Mouse (Mus musculus) frontal cortex, postnatal 14 days (tissue): ENCODE data around the gene Syngr3.

Experiments used
- DNase-seq, 2 experiments: peaks; one replicate each; pipeline ENCODE4 v3.0.0; 2022; ENCODE audit warnings: low spot score in 2 of 2

The Syngr3 gene

DNA sequence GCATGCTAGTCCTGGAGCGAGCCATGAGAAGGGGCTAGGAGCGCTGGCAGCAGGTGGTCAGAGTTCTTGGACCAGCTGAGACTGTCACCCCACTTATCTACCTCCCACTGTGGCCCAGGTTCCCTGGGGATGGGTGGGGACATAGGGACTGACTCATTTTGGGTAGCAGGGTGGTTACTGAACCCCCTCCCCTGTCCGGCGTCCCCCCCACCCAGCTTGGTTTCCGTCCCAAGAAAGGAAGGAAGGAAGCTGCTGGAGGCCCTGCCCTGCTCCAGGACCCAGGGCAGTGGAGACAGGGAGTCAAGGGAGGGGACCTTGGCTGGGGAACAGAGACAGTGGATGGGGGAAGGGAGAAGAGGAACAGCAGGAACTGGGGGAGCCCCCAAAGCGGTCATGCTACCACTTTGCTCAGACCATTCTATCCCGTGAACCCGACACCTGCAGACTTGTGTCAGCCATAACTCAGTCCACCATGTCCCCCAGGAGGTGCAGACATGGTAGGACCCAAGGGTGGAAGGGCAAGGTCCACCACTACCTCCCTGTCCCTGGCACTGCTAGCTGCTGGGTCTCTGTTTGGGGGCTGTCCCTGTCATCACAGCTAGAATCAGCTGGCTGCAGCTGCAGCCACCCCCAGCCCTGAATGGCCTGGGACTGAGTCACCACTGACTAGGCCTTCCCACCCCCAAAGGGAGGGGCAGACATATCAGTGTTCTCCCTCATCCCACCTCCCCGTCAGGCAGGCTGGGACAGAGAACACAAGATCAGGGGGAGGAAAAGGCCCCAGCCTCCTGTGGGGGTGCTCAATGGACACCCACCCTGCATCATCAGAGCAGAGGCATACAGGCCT lies 44.7 kb downstream of the Syngr3 start:
- DNase-seq = no peak

DNA sequence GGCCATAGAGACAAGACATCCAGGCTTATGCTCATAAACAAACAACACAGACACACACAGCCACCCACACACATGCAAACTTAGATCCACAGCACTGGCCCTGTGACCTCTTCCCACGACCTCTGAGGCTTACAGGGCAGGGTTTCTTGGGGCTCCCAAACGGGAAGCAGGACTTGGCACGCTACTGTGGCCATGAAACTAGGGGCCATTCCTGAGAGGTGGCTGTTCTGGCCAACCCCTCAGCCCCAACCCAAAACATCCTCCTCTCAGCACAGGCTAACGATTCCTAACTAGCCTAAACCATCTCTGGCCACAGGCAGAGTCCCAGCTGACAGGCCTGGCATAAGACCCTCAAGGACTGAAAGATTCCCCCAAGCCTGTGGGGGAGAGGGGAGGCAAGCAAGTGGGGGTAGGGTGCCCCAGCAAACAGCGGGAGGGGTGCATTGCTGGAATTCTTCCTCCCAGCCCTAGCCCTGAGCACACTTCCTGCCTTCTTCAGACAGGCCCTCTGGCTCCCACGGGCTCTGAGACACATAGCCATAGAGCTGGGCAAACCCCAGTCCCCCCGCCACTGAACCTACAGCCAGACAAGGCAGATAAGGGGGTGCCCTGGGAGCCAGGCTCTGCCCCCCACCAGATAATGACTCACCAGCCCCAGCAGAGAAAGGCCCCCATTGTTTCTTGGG lies 45.6 kb downstream of the Syngr3 start:
- no peak for DNase-seq

DNA sequence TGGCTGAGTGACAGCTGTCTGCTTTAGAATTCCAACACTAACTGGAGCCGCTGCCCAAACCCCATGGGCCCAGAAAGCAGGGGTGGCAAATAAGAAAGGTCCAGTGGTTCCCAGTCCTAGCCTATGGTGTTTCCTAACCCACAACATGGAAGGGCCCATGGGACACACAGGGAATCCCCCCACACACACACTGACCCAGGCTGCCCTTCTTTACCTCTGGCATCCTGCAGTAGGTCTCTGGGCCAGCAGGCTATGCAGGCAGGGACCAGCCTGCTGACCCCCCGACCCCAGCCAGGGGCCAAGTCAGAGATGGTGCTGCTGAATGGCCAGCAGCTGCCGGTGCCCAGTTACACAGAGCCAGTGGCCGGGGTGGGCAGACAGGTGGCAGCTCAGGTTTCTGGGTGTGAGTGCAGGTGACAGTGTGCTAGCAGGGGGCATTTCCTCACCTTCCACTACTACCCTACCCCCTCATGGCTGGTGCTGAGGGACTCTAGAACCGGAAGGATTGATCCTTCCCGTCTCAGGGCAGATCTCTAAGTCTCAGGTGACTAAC lies 46.9 kb downstream of the Syngr3 start:
- no peak for DNase-seq

DNA sequence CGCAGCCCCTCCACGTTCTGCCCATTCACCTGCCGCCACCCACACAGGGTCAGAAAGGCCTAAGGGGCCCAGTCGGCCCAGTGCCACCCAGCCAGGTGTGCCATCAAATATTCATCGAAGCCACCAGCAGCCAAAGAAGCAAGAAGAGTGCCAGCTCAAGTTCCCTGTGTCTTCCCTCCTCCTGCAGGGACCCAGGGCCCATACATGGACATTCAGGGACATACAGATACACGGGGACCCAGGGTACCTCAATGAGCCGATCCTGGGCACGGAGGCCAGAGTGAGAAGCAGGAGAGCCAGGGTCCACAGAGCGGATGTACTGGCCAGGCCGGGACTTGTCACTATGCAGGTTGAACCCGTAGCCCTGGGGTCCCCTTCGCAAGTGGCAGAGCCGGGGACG lies 47.8 kb downstream of the Syngr3 start:
- DNase-seq = no peak

DNA sequence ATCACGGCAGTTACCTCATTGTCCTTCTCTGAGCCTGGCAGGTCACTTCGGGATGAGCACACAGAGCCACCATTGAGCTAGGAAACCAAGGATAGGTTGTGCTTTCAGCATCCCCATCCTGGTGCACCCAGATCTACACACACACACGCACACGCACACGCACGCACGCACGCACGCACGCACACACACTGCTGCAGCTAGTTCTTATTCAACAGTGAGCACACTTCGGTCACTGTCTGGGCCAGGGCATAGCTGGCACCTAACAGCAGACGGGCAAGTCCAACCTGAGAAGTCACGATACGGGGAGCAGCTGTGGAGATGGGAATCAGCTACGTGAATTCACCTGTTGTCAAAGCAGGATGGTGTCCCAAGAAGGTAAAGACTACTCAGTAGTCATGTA lies 49.2 kb downstream of the Syngr3 start:
- DNase-seq = no peak

DNA sequence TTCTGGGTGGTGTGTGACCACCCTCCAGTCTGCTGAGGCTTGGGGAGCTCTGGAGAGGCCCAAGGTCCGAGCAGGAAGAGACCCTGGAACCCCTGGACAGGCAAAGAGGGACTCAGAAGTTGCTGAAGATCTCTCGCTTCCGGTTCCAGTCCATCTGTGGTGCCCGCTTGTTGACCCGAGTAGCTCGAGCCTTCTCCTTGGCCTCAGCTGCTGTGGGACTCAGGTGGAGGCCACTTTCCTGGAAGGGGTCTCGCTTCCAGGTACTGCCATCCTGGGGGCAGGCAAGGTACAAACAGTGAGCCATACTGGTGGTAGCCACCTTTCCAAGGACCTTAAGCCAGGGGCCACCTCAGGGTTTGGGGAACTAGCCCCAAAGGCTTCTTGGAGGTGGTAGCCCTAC lies 49.6 kb downstream of the Syngr3 start:
- no peak for DNase-seq

DNA sequence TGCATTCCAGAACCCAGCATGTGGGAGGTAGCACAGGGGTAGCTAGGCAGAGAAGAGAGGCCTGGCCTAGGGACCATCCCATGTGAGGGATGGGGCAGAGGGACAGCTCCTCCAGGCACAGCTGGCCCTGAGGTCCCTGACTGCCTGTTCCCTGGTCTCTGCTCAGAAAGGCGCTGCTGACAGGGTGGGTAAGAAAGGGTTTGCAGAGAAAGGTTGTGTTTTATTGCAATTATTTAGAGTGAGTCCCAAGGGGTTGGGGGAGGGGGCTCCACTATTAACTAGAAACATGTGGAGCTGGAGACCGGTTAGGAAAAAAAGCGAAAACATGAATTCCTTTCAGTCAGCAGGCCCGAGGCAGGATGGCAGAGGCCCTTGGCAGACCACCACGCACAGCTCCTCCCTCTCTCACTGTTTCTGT lies 50.2 kb downstream of the Syngr3 start:
- no peak for DNase-seq

DNA sequence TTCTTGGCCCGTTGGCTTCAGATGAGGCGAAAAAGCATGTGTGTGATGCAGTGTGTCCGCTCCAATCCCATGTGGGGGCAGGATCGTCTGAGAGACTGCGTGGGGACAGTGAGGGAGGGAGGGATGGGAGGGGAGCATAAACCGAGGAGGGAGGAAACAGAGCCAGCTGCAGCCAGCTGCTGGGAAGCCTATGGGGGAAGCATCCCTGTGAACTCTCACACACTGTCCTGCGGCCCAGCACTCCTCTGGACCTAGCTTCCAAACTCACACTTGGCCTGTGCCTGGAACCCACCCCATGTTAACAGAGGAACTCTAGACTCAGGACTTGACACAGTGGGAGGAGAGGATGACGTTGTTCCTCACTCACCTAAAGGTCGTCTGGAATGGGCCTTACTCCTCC lies 50.9 kb downstream of the Syngr3 start:
- DNase-seq = no peak

DNA sequence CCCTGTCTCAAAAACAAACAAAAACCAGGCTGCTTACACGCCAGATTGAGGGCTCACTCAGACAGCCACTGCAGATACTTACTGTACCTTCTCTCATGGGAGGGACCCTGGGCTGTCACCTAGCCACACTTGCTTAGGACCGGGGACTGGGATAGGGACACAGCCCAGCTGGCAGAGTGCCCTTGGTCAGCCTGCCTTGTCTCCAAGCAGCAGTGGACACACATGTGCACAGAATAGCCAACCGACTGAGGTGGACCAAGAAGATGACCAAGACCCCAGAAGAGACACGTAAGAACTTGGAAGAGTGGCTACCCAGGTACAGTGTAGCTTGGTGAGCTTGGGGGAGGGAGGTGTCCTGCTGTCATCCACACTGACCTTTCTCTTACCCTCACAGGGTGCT lies 51.5 kb downstream of the Syngr3 start:
- no peak for DNase-seq

DNA sequence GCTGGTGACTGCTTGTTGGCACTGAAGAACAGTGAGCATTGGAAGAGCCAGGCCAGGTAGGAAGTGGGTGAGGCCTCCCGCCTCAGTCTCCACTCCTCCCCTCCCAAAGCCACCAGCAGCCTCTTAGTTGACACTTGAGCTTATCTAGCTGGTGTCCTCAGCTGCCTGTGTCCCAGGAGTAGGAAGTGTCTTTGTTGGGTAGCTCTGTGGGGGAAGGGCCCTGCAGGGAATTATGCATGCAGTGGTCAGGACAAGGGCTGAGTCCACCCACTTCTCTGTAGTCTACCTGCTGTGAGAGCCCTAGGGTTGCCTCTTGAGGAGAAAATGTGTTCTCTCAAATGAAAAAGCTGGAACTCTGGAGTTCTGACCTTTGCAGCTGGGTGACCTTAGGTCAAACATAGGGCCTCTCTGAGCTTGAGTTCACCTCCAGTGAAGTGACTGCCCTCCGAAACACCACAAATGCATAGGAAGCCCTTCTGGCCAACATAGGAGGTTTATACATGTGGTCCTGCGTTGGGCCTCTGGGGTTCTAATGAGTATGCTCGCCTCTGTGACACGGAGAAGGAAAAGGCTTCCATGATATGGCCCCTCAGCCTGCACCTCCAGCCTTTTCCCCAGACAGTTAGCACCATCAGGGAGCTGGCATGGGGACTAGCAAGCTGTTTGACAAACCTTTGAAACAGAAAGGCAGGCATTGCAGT lies 52.8 kb downstream of the Syngr3 start:
- DNase-seq = no peak

DNA sequence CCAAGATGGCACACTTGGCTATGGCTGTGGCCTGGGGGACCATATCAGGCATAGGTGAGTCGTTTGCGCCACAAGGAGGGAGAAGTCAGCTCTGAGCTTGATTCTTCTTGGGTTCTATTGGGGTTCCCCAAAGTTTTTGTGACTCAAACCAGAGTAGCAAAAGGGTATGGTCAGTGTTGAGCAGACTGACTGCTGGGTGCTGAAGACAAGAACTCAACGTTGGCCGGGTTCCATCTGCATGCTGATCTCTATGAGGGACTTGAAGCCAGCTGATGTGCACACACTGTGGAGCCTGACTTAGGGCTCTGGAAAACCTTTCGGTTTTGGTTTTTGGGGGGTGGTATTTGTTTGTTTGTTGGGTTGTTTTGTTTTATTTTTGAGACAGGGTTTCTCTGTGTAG lies 54.1 kb downstream of the Syngr3 start:
- DNase-seq = no peak
